Mouse (Mus musculus): ENCODE measurements at regions not wholly inside any gene's neighbourhood (a gene's known extent, or its start where the extent isn't known, plus 50 kb on each side); places are given as distances from the start of the nearest gene placed in this dataset.

GRCm38 (mm10) chr1:166801929-166802328, 120.3 kb upstream of the Fmo9 start:
- TF ChIP-seq POLR2A (IDR thresholded peaks at IDR 0.05; ENCODE audit: insufficient read depth, low read length) (no peak), CTCF (IDR thresholded peaks at IDR 0.05; ENCODE audit: low read depth, low read length) (no peak), EP300 (IDR thresholded peaks at IDR 0.05; ENCODE audit: insufficient read depth, low read depth, low read length) (no peak)

Measured in ES-Bruce4 (cell line).